ENCODE assay signal across 8 mouse cellular contexts in the genomic region with DNA sequence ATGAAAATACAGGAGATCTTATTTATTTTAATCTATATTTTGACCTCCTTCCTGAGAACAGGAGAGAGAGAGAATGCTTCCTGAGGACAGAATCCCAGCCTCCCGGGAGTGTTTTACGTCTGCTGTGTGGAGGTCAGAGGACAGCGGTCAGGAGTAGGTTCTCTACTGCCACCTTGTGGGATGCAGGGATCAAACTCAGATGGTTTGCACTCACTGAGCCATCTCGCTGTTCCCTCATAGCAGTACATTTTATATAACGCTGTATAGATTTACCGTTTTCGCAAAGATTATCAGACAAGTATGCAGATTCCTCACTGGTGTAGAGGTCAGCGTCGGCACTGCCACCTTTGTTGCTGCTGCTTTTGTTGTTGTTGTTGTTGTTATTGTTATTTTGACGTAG. TPM values are rescaled to one million over a fixed set of nuclear protein-coding genes. Genes with fewer than 3 reads are reported as not detected.
DNase-seq lines count a peak whose midpoint lies in the region; ATAC-seq and TF ChIP-seq lines count a peak whose summit lies in the region.

No protein-coding gene starts in this region.

- TF ChIP-seq EP300 in CH12.LX (IDR thresholded peaks at IDR 0.05; ENCODE audit: low read length), result no peak

- peaks cover 7% of the 10 kb centered on the region for H3K9me3 ChIP-seq in CH12.LX (replicated peaks; ENCODE audit: low read length)
- no peaks in the 10 kb centered on the region for H3K9me3 ChIP-seq in heart, embryonic 10.5 days
- H3K9me3 ChIP-seq in liver, embryonic 13.5 days (replicated peaks), result no peaks in the 10 kb centered on the region

- H3K4me2 ChIP-seq in CH12.LX (ENCODE audit: insufficient read depth, low read depth, poor library complexity, severe bottlenecking), result no peak overlapping the region
- H3K4me2 ChIP-seq in liver, embryonic 13.5 days, result no peak overlapping the region

- H3K27me3 ChIP-seq in CH12.LX (replicated peaks), result no peaks in the 10 kb centered on the region
- no peaks in the 10 kb centered on the region for H3K27me3 ChIP-seq in heart, embryonic 10.5 days (ENCODE audit: insufficient read depth, poor library complexity, severe bottlenecking)
- no peaks in the 10 kb centered on the region for H3K27me3 ChIP-seq in kidney, adult 2 months (replicated peaks; ENCODE audit: control insufficient read depth, insufficient read depth, low read length)
- no peaks in the 10 kb centered on the region for H3K27me3 ChIP-seq in liver, embryonic 13.5 days

- DNase-seq in CH12.LX (ENCODE audit: extremely low read depth), result peak; percentile 79
- peak; percentile 51 to 63 for DNase-seq in adrenal gland, adult 18-20 months (ENCODE audit: low spot score in 2 of 2)
- DNase-seq in embryo, embryonic 11.5 days (ENCODE audit: low read depth, low spot score), result peak; percentile 45
- peak; percentile 84 for DNase-seq in heart, embryonic 10.5 days (ENCODE audit: low spot score)
- peak; percentile 83 for DNase-seq in kidney, adult 2 months
- DNase-seq in liver, embryonic 13.5 days, result peak; percentile 16
- DNase-seq in naive thymus-derived CD4-positive, alpha-beta T cell, adult 2 months (ENCODE audit: low read depth), result peak; percentile 79
- peak; percentile 50 for DNase-seq in thymus, postnatal 0 days (ENCODE audit: low spot score)

- H3K9ac ChIP-seq in CH12.LX (ENCODE audit: insufficient read depth, low read depth), result no peak overlapping the region
- H3K9ac ChIP-seq in liver, embryonic 13.5 days, result no peak overlapping the region

- H3K27ac ChIP-seq in CH12.LX (ENCODE audit: insufficient read depth, low read depth), result no peak overlapping the region
- no peak overlapping the region for H3K27ac ChIP-seq in heart, embryonic 10.5 days
- H3K27ac ChIP-seq in kidney, adult 2 months (ENCODE audit: insufficient read depth, low read depth, low read length), result no peak overlapping the region; the same call in 1 of the 2 replicates
- no peak overlapping the region for H3K27ac ChIP-seq in liver, embryonic 13.5 days

- in situ Hi-C loops in CH12.LX (cut with MboI; ENCODE audit: low pct_ligation_motif_present, low pct_unique_long_range_greater_than_20kb, low sequenced_read_pairs), result no loop called here

- WGBS in heart, embryonic 10.5 days, result 49% methylated on average over 10 of the region's 10 CpGs
- 40% methylated on average over 10 of the region's 10 CpGs for whole genome bisulfite sequencing in kidney, adult 2 months
- WGBS in liver, embryonic 13.5 days (ENCODE audit: insufficient replicate concordance), result 64% methylated on average over 10 of the region's 10 CpGs

- peak; percentile 97 for TF ChIP-seq RAD21 in CH12.LX (IDR thresholded peaks at IDR 0.05; ENCODE audit: low read depth, low read length)

- TF ChIP-seq CTCF in CH12.LX (conservative IDR thresholded peaks at IDR 0.05 in 1 of 2, IDR thresholded peaks at IDR 0.05 in 1 of 2; ENCODE audit: low read depth in 2 of 2, low read length in 2 of 2), result peak; percentile 76 to 92
- TF ChIP-seq CTCF in kidney, adult 2 months (conservative IDR thresholded peaks at IDR 0.05; ENCODE audit: insufficient read depth, insufficient read length, low read depth, low read length), result peak; percentile 98

- peak; percentile 72 for ATAC-seq in liver, embryonic 13.5 days (ENCODE audit: low read depth)

- TF ChIP-seq POLR2A in CH12.LX (IDR thresholded peaks at IDR 0.05; ENCODE audit: low read depth, low read length), result no peak
- no peak for TF ChIP-seq POLR2A in kidney, adult 2 months (IDR thresholded peaks at IDR 0.05; ENCODE audit: low read depth, low read length)

- peaks cover 19 to 60% of the 10 kb centered on the region in 2 experiments for H3K36me3 ChIP-seq in CH12.LX (replicated peaks in 1 of 2; ENCODE audit: control insufficient read depth in 1 of 2, insufficient read depth in 1 of 2, low read length in 1 of 2)
- peaks cover 22% of the 10 kb centered on the region for H3K36me3 ChIP-seq in heart, embryonic 10.5 days
- no peaks in the 10 kb centered on the region for H3K36me3 ChIP-seq in kidney, adult 2 months (ENCODE audit: control insufficient read depth, insufficient read depth, low read length)
- peaks cover 31% of the 10 kb centered on the region for H3K36me3 ChIP-seq in liver, embryonic 13.5 days

- no peak overlapping the region for H3K4me3 ChIP-seq in CH12.LX (replicated peaks in 1 of 3; ENCODE audit: low read depth in 2 of 3, low read length in 2 of 3, poor library complexity in 1 of 3)
- H3K4me3 ChIP-seq in heart, embryonic 10.5 days, result no peak overlapping the region
- H3K4me3 ChIP-seq in kidney, adult 2 months (ENCODE audit: insufficient read depth, low read depth, low read length), result no peak overlapping the region
- no peak overlapping the region for H3K4me3 ChIP-seq in liver, embryonic 13.5 days (replicated peaks)

- H3K79me2 ChIP-seq in CH12.LX (replicated peaks; ENCODE audit: control insufficient read depth, extremely low read depth, insufficient read depth, poor library complexity, severe bottlenecking), result peaks cover 73% of the 10 kb centered on the region

- dilution Hi-C loops in CH12.LX (cut with MboI; ENCODE audit: extremely low pct_ligation_motif_present, extremely low pct_unique_long_range_greater_than_20kb, low sequenced_read_pairs), result no loop called here

- H3K4me1 ChIP-seq in CH12.LX (ENCODE audit: control insufficient read depth in 1 of 2, insufficient read depth in 2 of 2), result peaks cover 0 to 40% of the 10 kb centered on the region in 2 experiments; a peak in 2 of 4 replicates
- H3K4me1 ChIP-seq in heart, embryonic 10.5 days, result peaks cover 8% of the 10 kb centered on the region; the same call in 1 of the 2 replicates
- H3K4me1 ChIP-seq in kidney, adult 2 months (ENCODE audit: control insufficient read depth, insufficient read depth, low read length), result no peaks in the 10 kb centered on the region; the same call in 1 of the 2 replicates
- H3K4me1 ChIP-seq in liver, embryonic 13.5 days (replicated peaks), result peaks cover 19% of the 10 kb centered on the region

TF ChIP-seq in CH12.LX, 34 proteins besides CTCF, POLR2A, EP300 and RAD21:
- no peak for TF ChIP-seq KAT2A (IDR thresholded peaks at IDR 0.05; ENCODE audit: insufficient replicate concordance, low read length)
- no peak for TF ChIP-seq PAX5 (IDR thresholded peaks at IDR 0.05; ENCODE audit: low read length)
- 0 out of 2 replicates have a peak, but pooled peaks have one; percentile 45 for TF ChIP-seq NELFE (IDR thresholded peaks at IDR 0.05; ENCODE audit: low read depth, low read length)
- TF ChIP-seq BHLHE40 (IDR thresholded peaks at IDR 0.05; ENCODE audit: low read depth, low read length), result 0 out of 2 replicates have a peak, but pooled peaks have one; percentile 36
- peak; percentile 58; the same call in 1 of the 2 replicates for TF ChIP-seq IRF4 (IDR thresholded peaks at IDR 0.05; ENCODE audit: low read depth, low read length)
- peak; percentile 91 for TF ChIP-seq SMC3 (IDR thresholded peaks at IDR 0.05; ENCODE audit: low read depth, low read length)
- TF ChIP-seq ZC3H11A (IDR thresholded peaks at IDR 0.05; ENCODE audit: low read depth, low read length), result peak; percentile 60

RNA-seq across cellular contexts. Expression of gene Dyrk1a, which starts 48.7 kb away (rescaled TPM):
- total RNA-seq in CH12.LX (2012; rRNA removed), result 32.4 and 36.1 TPM in 2 replicates
- 39.2 and 40.4 TPM in 2 replicates for total RNA-seq in CH12.LX (2014; rRNA removed)
- polyA plus RNA-seq in CH12.LX (2012; ENCODE audit: insufficient read length, low read depth), result 42.9 and 53.7 TPM in 2 replicates
- 10 to 100 TPM; 61.3 to 71.5 TPM for total RNA-seq in adrenal gland, adult 18-20 months (2021)
- 7.7 and 8.1 TPM in 2 replicates for polyA plus RNA-seq in heart, embryonic 10.5 days (2016; fragmentation: Nextera tagmentation; extraction: Ambion mirVana)
- 25.5 and 27.2 TPM in 2 replicates for polyA plus RNA-seq in kidney, adult 2 months (2012; rRNA removed)
- 5.2 and 5.3 TPM in 2 replicates for polyA plus RNA-seq in liver, embryonic 13.5 days (2015; fragmentation: Nextera tagmentation; extraction: Ambion mirVana)
- 11.0 and 15.4 TPM in 2 replicates for polyA plus RNA-seq in thymus, postnatal 0 days (2015; fragmentation: Nextera tagmentation; extraction: Ambion mirVana)

Comparison
In these comparisons a context has a peak if more than half of its experiments do, and no peak if none do; other contexts are left out.
1. DNase-seq: peak in every context shown above with its lines; median percentile 84 in heart, embryonic 10.5 days; 83 in kidney, adult 2 months; 79 in CH12.LX; 79 in naive thymus-derived CD4-positive, alpha-beta T cell, adult 2 months; 57 in adrenal gland, adult 18-20 months; 50 in thymus, postnatal 0 days; 45 in embryo, embryonic 11.5 days; 16 in liver, embryonic 13.5 days.